Mouse (Mus musculus): Measurements from ENCODE around the gene Tmtc2.

The Tmtc2 gene

DNA sequence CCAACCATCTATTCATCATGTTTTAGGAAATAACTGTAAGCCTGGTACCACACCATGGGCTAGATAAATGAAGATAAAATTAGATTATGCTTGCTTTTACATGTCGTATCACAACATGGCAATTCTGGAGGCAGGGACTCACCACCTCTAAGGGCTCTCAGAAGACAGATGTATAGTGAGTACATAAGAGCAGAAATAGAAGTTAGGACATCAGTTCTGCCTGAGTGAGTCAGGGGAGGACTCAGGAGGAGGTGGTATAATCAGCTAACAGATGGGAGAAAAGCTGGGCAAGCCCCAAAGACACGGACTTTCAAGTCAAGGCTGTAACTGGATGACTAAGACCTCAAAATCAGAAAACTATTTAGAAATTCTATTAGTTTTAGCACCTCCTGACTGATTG lies 288.0 kb downstream of the Tmtc2 start:
- no peak for DNase-seq

DNA sequence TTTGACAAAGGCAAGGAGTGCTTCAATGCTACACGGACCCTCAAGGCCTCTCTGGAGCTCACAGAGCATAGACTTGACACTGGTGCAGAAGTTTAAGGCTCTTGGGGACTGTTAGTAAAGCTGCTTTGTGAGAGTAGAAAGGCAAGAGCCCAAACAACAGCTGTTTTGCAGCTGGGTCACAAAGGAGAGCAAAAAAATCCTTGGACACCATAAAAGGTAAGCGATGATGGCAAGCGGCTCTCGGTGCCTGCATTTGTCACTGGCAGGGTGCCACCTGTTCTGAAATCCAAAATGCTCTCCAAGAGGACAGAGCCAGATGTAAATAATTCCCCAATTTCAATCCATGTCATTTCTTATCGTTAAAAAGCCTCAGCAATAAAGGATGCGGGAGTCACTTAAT lies 290.1 kb downstream of the Tmtc2 start:
- DNase-seq, result peak; percentile 22

DNA sequence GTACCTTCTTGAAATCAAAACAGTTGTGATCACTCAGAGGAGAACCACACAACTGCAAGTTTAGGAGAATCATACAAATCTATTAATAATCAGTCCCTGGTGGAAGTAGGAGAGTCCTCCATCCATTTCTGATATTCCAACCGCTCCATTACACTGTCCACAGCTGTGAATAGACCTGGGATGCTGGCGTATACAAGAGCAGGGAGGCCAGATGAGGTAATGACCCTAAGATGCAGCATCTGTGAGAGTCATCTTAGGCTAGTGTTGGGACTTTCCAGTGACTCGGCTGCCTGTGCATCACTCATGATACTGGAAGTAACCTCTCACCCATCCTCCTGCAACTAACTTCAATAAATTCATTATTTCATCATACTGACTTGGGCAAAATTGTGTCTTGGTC lies 293.3 kb downstream of the Tmtc2 start:
- no peak for DNase-seq

DNA sequence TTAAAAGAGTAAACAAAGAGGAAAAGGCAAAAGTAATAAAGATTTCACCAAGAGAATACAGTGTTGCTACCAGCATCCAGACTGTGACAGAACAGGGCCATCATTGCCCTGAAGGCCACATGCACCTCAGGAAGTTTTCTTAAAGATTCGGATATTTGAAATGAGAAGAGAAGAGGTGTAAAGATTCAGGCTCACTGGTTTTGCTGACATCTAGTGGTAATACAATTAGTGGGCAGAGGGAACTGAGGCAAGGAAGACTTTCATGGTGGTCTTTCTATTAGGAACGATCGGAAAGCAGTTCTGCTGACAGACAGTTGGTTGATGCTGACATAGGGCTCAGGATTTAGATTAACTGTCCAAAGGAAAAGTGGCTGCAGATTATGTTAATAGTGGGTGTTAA lies 314.2 kb downstream of the Tmtc2 start:
- no peak for DNase-seq

DNA sequence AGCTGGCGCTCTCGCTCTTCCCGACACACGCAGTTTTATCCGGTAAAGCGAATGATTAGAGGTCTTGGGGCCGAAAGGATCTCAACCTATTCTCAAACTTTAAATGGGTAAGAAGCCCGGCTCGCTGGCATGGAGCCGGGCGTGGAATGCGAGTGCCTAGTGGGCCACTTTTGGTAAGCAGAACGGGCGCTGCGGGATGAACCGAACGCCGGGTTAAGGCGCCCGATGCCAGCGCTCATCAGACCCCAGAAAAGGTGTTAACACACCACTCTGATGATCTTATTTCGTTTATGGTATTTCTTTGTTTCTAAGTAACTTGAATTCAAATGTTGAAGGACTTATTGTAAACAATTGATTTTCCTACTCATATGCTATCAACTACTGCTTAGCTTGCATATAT lies 336.0 kb downstream of the Tmtc2 start:
- DNase-seq, result peak; percentile 21

DNA sequence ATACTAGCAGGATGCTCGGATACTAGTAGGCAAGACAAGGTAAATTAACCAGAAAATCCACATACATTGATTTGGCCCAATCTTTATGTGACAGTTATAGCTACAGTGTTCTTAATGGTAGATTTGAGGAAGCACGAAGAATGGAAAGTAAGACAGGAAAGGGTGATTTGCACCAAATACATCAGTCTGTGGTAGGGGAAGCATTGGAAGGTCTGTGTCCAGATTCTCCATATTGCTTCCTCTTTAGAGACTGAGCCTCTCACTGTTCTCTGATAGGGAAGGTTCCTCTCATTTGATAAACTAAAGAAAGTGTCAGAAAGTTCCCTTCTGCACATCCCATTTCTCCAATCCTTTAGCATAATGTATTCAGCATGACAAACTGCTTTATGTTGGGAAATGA lies 341.4 kb downstream of the Tmtc2 start:
- DNase-seq, result no peak

DNA sequence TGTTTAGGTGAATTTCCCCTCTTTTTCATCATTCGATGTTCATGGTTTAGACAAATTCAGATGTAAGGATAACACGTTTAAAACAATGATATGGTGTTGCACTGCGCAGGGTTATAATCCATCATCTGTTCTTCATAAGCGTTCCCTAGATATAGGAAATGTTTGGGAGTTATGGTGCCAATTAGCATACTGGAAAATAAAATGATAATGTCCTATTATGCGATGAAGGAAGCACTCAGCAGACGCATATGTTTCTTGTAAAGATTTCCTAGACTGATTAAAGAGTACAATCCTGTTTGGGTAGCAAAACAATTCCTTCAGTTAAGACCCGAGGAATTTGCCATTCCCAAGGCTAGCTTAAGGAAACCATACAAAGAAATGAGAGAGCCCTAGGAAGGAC lies 343.8 kb downstream of the Tmtc2 start:
- DNase-seq, result no peak

DNA sequence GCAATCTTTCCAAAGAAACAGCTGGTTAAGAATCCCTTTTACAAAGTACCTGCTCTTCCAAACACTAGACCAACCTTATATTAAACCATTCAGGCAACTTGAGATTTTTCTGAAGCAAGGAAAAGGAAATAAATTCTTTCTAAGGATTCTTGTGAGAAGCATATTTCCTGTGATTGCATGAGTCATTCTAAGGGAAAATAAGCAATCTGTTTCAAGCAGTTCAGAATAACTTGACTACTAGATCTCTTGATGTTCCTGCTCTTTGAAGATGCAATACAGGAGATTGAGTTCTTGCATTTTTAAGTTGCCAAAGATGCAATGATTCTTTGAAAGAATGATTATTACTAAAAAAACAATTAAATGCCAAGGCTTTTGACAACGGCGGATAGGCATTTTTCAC lies 345.6 kb downstream of the Tmtc2 start:
- no peak for DNase-seq

DNA sequence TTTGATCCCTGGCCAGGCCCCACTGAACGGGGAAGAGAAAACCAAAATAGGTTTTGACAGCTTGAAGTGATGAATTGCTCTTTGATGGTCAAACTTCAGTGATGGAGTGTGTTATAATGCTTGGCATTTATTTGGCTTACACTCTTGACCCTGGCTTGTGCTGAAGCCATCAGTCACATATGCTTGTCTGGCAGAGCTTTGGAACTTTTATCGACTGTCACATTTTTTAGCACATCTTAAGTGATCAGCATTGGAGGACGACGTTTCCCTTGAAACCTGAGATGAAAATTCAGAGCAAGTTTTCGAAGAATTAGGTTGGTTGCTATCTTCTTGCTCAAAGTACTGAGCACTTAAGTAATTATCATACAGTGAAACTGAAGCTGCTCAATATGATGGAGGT lies 346.6 kb downstream of the Tmtc2 start:
- no peak for DNase-seq

DNA sequence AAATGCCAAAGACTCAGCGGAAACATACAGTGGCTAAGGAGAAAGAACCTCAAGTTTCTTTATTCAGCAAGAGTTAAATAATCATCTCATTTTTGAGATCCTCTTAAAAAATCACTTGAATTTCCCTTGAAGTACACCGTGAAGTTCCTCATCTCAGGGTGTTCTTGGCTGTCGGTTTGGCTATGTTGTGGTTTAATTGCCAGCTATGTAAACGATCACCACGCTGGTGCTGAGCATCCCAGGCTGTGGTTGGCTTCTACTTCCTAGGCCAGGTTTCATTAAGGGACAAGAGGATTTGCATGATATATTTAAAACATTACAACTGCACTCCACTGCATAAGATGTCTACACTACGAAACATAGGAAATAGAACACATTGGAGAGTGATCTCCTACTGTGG lies 348.5 kb downstream of the Tmtc2 start:
- DNase-seq, result no peak

DNA sequence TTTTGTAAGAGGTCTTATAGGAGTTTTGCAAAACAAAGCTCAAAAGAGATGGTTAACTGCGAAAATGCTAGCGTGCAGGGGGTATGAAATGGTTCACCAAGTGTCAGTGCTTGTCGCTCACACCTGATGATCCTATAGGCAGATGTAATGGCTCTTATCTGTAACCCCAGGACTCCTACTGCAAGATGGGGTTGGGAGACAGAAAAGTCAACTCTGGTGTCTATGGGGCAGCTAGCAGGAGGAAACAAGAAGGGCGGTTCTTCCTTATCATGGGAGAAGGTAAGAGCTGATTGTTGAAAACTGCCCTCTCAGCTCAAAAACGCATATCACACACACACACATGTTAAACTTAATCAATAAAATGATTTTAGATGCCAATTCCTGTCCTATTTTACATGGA lies 351.3 kb downstream of the Tmtc2 start:
- DNase-seq, result no peak

DNA sequence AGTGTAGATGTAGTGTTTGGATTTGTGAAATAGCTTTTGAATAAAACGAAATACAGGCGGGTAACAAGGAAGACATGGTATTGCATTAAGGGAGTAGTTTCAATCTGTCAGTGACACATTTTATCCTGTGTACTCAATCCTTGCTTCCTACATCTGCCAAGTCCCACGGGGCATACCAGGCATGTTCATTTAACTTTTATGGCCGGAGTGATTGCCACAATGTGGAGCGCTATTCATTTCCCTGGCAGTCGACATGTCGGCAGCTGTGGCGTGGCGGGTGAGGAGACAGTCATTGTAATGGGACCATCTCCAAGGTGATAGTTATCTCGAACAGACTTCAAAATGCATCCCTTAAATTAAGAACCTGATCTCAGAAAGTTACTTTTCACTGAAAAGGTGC lies 372.8 kb downstream of the Tmtc2 start:
- DNase-seq, result no peak

DNA sequence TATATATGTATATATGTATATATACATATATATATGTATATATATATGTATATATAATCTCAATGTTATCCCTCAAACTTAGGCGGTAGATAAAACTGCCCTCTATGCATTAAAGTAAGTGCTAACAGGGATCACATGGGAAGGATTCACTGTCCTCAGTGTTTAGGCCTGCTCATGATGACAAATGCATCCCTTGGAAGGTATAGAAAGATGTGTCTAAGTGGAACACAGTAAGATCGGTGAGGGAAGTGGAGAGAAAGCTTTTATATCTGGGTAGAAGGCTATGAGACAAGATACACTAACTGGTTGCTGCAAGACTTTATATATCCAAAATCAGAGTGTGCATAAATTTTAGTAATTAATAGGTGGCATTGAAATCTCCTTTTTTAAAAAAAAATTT lies 373.6 kb downstream of the Tmtc2 start:
- DNase-seq, result no peak

DNA sequence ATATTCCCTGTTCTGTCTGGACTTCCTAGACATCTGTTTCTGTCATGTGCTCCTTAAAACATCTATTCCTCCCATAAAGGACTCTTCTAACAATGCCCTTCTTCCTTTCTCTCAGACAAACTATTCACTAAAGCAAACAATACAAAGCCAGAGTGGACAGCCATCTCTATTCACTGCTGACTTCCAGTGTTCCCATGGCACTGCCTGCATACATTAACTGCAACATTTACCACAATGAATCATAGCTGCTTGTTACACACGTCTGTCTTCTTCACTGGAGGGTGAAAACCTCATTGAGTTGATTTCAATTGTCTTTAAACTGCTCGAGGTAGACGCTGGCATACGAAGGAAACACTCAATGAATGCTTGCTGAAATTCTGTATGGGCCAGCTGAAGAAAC lies 374.2 kb downstream of the Tmtc2 start:
- no peak for DNase-seq

DNA sequence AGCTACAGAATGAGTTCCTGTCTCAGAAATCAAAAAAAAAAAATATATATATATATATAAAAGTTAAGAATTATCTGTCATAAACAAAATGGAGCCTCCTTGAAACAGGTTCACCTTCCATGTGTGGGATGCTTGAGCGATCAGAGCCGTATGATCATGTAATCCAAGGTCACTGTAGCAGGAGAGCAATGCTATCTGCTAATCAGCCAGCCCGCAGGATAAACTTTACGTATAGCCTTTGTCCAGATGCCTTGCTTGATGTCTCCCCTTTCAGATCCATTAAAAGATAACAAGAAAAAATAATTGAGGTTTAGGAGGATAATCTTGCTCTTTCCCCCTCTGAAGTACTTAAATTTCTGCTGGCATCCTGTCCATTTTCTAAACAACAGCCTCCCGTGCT lies 374.7 kb downstream of the Tmtc2 start:
- DNase-seq, result no peak

DNA sequence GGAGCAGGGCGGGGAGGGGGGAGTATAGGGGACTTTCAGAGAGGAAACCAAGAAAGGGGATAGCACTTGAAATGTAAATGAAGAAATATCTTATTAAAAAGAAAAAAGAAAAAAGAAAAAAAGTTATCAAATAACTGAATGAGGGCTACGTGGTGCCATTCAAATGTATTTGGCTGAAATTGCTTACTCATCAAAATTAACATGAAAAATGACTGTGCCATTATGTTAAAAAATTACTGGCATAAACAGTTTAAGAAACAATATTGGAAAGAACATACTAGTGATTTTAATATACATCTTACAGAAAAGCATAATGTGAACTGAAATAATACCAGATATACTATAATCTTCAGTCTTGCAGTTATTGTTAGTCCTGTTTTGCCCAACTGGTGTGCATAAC lies 378.9 kb downstream of the Tmtc2 start:
- no peak for DNase-seq

DNA sequence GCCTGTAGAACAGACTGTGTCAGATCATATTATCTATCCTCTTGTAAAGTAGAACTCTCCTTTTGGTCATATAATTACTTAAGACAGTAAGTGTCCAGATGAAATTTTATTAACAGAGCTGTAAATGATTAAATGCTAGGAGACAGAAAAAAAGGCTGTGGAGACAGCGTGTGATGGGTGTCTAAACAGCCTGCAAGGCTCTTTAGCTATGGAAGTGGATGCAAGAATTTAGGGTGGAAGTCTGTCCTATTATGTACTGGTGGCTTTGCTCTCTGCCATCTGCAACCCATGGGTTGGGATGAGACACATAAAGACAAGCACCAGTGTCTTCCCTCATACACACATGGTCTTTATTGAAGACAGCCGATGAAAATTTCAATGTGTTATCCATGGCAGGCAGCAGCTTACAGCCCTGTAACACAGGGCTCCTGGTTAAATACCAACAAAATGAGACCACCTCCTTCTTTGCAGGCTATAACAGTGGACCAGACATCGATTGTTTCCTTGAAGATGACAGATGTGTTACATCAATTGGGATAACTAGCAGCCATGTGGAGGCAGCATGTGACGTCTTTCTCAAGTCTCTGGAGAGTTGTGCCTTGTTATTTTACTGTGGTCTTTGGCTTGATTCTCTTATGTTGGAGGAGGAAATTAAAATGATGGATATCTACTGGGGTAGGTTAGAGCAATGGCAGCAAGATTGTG lies 380.3 kb downstream of the Tmtc2 start:
- no peak for DNase-seq

DNA sequence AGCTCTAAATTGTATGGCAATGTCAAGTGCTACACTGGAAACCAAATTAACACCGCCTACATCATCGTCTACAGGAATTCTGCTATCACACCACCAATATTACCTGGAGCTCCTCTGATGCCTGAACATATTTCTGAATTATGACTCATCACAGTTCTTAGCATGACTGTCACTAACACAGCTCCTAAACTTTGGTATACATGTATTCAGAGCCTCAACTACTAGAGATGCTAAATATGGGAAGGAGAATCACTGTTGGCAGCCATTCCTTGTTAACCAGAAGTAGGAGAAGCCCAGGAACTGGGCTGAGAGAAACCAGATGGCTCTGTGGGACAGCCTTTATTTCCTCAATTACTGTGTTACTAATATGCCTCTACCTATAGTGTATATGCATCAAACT lies 382.2 kb downstream of the Tmtc2 start:
- DNase-seq, result no peak

DNA sequence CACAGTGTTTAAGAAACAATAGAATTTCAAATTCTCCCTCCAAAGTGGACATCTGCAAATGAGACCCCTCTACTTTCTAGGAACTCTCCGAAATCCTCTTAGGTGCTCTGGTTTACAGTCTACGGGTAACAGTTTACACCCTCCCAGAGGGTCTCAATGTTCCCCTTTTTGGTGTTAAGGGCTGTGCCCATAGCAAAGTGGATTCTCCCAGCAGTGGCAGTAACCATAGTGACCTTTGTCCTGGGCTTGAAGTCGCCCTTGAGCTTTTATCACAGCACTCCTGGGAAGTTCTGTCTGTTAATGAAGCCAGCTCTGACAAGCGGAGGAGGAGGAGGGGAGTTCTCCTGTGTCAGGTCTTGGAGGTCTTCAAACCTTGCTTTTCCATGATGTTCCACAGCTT lies 384.5 kb downstream of the Tmtc2 start:
- DNase-seq, result no peak

DNA sequence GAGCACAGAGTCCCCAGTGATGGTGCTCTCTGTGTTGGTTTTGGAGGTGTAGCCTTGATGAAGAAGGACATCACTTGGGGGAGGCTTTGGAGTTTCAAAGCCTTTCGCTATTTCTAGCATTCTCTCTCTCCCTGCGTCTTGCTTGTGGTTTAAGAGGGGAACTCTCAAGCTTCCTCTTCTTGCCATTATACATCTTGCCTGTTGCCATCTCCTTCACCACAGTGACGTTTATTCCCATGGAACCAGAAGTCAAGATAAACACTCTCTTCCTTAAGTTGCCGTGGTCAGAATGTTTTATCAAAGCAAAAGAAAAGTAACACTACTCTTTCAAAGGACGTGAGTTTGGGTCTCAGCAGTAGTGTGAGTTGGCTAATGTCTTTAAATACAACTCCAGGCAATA lies 387.6 kb downstream of the Tmtc2 start:
- no peak for DNase-seq

DNA sequence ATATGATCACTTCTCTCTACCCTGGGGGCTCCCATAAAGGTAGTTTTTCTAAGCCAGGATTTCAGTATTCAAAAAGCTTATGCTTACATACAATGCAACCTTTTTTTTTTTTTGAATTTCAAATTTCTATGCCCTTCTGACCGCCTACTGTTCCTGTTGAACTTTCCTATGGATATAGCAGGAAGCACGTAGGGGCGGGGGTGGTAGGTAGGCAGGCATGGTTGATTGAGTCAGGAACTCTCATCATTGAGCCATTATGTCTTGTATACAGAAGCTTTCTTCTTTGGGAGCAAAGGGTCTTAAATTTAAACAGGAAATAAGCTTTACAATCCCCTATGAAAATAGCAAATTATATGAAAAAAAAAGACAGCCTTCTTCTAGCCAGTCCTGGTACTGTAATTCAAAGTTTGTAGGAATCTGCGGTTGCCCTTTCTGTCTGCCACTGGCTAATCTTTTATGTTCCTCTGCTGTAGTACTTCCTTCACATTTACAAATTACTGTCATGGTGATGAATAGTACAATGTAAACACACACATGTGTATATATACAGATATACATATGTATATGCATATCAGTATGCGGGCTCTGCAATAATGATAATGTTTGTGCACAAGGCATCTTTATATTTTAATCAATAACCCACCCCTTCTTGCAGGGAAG lies 405.7 kb downstream of the Tmtc2 start:
- no peak for DNase-seq

DNA sequence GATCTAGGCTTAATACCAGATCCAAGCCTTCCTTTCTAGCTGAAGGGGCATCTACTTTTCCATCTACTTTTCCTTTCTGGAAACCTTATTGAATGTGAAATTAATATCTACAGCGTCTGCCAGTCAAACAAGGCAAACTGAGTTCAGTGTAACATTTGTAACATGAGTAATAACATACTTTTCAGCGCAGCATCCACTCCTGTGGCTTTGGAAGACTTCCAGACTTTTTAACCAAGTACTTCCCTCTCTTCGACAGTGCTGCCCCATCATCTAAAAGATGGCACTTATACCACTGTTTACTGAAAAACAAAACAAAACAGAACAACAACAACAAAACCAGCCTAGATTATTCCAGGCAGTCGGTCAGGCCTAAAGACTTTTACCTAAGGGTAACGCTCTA lies 409.0 kb downstream of the Tmtc2 start:
- no peak for DNase-seq

DNA sequence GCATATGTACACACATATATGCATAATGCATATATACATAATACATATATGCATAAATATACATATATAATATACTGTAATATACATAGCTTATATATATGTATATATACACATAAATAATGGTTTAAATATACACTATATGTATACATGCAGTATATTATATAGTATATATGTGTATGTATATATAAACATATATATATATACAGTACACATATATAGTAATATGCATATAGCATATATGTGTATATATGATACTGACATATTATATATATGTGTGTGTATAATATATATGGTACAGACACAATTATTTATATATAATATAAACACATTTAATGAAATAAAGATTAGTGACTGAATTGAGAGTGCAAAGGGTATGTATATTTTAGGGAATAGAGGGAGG lies 420.5 kb downstream of the Tmtc2 start:
- no peak for DNase-seq

DNA sequence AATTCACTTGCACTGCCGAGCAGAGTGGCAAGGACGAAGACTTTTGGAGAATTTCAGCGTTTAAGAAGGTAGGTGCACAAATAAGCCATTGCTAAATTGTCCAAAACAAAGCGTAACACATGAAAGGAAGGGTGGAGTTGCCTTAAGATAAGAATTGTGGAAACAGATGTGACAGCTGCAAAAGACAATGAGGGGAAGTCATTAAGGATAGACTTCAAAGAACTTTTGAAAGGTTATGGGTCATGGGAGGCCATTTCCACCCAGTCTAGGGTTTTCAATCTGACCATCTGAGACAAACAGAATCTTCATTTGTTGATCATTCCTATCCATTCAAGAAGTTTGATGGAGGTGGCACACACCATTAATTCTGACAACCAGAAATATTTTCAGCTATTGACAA lies 429.9 kb downstream of the Tmtc2 start:
- no peak for DNase-seq

DNA sequence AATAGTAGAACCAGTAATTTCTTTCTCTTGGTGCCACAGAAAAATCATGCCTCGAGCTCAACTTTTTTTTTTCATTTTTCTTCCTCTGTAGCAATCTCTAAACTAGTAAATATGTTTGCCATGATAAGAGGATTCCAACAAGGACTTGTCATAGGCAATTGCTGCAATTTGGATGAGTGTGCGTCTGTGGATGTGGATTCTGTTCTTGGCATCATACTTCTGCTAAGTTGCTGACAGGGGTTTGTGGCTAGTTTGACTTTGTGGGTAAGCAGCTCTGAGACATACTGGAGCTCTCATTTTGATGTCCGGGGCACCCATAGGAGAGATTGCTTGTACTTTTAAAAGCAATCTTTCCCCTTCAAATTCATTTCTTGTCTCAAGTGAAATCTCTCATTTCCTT lies 432.1 kb downstream of the Tmtc2 start:
- no peak for DNase-seq
